Mouse (Mus musculus): ENCODE data around the gene Egfem1. TPM values are rescaled to one million over a fixed set of nuclear protein-coding genes. Genes with fewer than 3 reads are reported as not detected.

Gene Egfem1
- total RNA-seq, 2 experiments from 2014 or later = 28.9 to 35.3 TPM

DNA sequence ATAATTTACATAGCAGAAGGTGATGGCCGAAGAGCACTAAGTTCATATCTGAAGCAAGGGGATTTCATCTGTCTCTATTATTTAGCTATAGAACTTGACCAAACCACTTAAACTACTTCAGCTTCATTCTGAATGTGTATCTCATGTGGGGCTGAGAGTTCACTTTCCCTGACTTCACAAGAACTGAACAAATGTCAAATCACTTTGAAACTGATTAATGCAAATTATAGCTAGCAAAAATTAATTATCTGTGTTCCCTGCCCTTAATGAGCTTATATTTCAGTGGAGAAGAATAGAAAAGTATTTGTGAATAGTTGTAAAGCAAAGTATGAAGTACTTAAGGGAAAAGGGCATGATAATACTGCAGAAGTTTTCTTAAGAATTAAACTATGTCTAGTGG is 481.3 kb downstream of the Egfem1 start:
- DNase-seq (ENCODE audit: low spot score in 2 of 2) = no peak

DNA sequence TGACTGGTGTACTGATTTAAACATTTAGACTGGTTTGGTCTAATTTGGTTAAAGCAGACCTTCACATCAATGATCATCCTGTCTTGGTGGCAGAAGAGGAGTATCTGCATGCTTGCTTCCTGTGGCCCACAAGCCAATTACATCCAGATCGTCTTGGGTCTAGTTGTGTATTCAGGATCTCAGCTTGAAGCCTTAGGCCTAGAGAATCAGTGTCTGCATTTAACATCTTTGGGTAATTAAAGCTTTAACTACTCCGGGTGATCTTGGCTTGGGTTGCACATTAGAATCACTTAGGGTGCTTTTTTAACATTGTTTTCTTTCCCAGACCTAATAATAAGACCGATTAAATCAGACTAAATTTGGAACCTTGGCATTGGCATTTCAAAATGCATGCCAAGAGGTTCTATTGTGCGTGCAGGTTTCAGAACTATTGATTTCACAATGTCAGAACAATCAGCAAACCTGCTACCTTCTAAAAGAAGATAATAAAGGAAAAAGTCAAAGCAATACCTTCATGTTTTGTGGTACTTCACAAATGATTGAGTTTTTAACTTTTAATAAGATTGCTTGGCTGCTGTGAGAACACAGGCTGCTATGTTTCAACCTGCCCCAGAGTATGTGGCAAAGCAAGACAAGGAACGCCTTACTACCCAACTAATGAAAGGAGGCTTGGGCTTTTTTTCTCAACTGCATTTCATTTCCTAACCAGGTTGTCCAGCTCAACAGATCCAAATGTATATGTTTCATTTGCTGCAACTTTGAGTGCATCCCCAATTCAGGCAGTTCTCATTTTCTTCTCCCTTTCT is 496.4 kb downstream of the Egfem1 start:
- peak in 1 of 2 experiments; percentile 53 for DNase-seq (ENCODE audit: low spot score in 2 of 2)

DNA sequence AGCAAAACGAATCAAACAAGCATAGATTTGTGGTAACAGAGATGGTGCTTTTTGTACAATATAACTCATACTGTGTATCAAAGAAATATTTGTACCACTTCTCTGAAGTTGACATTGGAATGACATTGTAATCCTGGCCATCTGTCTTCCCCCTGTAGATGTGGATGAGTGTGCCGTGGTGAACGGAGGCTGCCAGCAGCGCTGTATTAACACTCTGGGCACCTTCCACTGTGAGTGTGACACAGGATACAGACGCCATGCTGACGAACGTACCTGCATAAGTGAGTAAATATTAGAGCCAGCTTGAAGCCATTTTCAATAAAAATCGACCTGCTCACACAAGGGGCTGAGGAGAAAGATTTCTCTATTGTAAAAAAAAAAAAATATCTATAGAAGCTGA is 500.9 kb downstream of the Egfem1 start:
- no peak for DNase-seq (ENCODE audit: low spot score in 2 of 2)

GRCm38 (mm10) chr3:29602140-29602539 is 520.3 kb downstream of the Egfem1 start:
- DNase-seq (ENCODE audit: low spot score in 2 of 2) = peak in 1 of 2 experiments; percentile 8

DNA sequence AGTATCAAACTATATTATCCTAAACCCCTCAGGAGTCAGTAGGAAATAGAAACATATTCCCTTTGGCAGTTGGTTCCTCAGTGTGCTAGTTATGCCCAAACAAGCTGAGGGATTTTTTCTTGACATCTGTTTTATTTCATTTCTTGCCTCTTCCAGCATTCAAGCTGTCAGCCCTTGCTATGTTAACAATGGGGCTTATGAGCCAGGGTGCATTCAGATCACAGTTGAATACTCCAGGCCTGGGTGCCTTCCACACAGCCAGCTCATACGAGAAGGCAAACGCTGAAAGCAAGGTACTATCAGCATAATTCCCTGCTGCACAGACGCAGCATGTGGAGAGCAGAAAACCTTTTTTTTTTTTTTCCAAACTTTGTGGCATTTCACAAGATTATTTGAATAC is 526.9 kb downstream of the Egfem1 start:
- peak; percentile 14 to 52 for DNase-seq (ENCODE audit: low spot score in 2 of 2)

DNA sequence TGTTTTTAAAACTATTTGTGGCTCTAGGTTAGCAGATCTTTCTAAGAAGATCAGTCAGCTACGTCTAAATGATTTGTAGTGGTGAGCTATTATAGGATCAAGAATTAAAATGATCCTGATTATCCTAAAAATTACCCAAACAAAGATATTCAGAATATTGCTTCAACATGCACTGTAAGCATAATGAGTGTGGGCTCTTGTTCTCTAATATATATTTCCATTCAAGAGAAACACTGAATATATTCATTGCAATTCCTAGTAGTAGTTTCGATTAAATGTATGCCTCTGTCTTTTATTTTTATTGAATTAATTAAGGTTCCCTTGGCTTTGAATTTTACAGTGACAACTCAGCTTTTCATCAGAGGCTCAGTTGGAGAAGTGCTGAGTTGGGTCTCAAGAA is 527.4 kb downstream of the Egfem1 start:
- DNase-seq (ENCODE audit: low spot score in 2 of 2) = no peak

DNA sequence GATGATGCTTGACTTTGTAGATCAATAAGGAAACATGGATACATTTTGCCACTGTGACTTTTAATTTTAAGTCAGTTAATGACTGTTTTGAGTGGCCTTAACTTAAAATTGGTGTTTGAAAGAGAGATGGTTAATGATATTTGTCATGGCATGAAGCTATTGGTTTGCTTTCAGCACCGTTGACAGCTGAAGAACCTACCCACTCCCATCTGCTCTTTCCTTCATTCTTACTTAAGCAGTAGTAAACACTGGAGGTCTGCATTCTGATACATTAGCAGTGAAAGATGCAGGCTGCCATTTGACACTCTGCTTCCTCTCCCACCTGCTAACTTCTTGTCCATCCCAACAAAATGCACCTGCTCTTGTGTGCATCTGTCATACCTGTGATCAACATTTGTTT is 537.8 kb downstream of the Egfem1 start:
- peak in 1 of 2 experiments; percentile 59 for DNase-seq (ENCODE audit: low spot score in 2 of 2)

GRCm38 (mm10) chr3:29639819-29640218 is 558.0 kb downstream of the Egfem1 start:
- no peak for DNase-seq (ENCODE audit: low spot score in 2 of 2)

- DNase-seq (ENCODE audit: low spot score in 2 of 2) = peak in 1 of 2 experiments; percentile 26
Observed at GRCm38 (mm10) chr3:29666796-29667195, 585.0 kb downstream of the Egfem1 start.

- DNase-seq (ENCODE audit: low spot score in 2 of 2) = peak in 1 of 2 experiments; percentile 57
Observed at GRCm38 (mm10) chr3:29689367-29690285, 607.8 kb downstream of the Egfem1 start.

DNA sequence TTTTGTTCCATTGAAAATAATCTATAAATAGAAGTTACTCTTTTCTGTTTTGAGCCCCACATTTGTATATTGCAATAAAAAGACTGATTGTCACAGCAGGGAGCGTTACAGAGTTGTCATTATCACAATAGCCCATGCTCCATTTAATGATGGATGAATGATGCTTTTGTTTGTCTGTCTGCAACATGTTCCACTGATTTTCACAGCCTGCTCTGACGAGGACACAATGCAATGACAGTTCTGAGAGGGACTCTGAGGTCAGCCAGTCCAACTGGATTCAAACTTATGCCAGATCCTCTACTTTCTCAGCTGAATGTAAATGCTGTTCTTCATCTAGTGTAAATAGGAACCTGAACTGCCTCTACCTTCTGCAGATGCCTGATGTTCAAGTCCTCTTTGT is 619.3 kb downstream of the Egfem1 start:
- no peak for DNase-seq (ENCODE audit: low spot score in 2 of 2)

GRCm38 (mm10) chr3:29706816-29707215 is 625.0 kb downstream of the Egfem1 start:
- DNase-seq (ENCODE audit: low spot score in 2 of 2) = peak in 1 of 2 experiments; percentile 54

DNA sequence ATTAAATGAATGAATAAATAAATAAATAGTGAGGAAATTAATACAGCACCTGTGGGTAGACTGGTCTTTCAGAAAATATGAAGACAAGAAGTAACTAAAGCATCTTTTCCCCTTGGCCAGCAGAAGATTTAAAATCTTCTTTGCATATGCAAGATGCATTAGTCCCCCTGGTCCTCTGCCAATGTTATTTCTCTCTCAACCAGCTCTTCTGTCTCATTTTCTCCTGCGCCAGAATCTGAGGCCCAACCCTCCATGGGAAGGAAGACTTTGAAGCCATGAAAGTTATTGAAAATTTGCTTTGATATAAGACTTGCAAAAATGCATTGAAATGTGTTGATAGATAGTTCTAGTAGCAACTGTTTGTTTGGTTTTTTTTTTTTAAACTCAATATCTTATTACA is 625.6 kb downstream of the Egfem1 start:
- DNase-seq (ENCODE audit: low spot score in 2 of 2) = no peak

DNA sequence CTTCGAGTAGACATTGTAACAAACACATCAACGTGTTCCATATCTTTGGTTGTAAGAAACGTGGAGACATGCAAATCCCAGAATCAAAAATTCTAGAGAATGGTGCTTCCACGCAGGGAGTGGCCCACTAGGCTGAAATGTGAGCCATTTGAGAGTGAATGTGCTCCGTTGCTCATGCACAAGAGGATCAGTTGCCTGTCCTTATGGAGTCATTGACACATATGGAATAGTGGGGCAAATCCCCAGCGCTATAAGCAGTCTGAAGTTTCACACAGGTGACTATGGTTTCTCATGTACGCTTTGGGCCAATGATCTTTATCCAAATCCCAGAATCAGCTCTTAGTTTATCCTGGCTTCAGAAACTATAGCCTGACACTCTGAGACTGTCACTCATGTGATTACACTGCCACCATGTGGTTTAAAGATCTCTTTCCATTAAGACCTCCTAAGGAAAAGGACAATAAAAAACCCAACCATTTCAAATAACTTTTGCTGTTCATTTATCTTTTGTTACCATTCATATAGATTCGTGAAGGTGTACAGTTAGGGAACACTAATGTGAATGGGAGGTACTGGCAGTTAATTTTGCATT is 644.6 kb downstream of the Egfem1 start:
- peak in 1 of 2 experiments; percentile 70 for DNase-seq (ENCODE audit: low spot score in 2 of 2)

- peak in 1 of 2 experiments; percentile 58 for DNase-seq (ENCODE audit: low spot score in 2 of 2)
Observed at GRCm38 (mm10) chr3:29730062-29730760, 648.4 kb downstream of the Egfem1 start.

DNA sequence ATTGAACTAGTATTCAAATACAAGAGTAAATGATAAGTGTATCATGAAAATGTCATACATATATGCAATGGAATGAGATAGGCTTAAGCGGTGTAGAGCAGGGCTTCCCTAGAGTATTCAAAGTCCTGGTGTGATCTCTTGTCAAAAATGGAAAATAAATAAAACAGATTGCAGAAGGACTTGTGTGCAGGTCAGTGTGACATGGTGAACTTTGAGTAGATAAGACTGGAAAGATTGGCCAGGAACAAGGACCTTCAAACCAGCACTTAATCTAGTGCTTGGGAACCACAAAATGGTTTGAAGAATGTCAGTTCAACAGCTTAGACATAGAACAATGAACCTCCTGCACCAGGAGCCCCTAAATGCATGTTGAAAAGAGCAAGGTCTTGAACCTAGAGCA is 649.7 kb downstream of the Egfem1 start:
- DNase-seq (ENCODE audit: low spot score in 2 of 2) = no peak

DNA sequence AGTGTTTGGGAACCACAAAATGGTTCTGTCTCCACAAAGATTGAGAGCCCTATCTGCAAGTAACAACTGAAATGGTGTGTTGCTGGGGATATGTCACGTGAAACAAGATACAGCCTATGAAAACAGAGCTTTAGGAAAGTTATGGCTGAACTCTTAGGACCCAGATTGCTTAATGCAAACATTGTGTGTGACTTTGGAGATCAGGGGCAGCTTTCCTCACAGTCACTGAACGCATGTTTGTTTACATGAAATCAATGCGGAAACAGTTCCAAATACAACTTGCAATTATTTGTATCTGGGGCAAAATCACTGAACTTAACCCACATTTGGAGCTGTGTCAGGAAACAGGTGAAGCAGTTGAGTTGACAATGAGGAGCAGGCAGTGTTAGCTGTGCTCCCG is 650.8 kb downstream of the Egfem1 start:
- DNase-seq (ENCODE audit: low spot score in 2 of 2) = no peak

DNA sequence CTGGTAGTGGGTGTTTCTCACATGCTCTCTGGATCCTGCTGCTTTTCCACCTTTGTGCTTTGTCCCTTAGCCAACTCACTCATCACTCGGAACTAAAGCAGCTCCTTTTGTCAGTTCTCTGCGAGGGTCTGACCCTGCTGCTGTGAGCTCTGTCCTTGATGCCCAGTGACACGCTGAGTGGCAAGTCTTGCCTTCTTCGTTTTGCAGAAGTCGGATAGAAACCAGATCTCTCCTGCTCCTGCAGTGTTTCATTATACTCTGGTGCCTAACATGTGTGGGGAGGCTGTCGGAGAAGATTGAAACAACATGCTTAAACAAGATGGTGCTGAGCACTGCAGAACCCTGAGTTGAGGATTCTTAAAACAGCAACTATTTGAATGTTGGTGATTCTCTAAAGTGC is 652.4 kb downstream of the Egfem1 start:
- DNase-seq (ENCODE audit: low spot score in 2 of 2) = no peak

DNA sequence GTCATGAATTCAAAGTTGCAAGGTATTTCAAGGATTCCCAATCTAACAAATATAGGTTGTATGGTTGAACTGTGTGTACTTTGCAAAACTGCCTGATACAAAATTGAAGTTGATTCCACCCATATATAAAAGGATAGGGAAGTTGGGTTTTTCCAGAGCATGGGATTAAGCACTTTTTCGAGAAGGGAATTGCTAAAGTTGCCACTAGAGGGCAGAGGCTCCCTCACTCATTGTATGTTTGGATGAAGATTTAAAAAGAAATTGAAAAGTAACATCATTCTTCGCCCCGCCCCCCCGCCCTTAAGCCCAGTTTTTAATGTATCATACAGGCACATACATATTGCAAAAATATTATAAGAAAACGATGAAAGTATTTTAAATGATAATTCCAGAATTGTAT is 657.5 kb downstream of the Egfem1 start:
- DNase-seq (ENCODE audit: low spot score in 2 of 2) = peak in 1 of 2 experiments; percentile 39
